Mouse (Mus musculus) hindbrain, embryonic 11.5 days (tissue): ENCODE measurements around the gene Ipcef1. TPM values are rescaled to one million over a fixed set of nuclear protein-coding genes. Genes with fewer than 3 reads are reported as not detected.

Experiments used
- ATAC-seq: fragments of 200-750 bp; cut with Nextera tagmentation; 2 replicates; pipeline ENCODE4 v1.8.0; 2017; ENCODE audit warnings: mild to moderate bottlenecking, moderate TSS enrichment, moderate library complexity; ENCODE audit not compliant: low FRiP score
- DNase-seq: peaks from one replicate; pipeline ENCODE4 v3.0.0-alpha.2; 2015; ENCODE audit warnings: low spot score
- H3K27ac ChIP-seq: fragments of 300-500 bp; sonication (generic); 2 replicates; pipeline ENCODE4 v1.5.1; 2014; ENCODE audit warnings: mild to moderate bottlenecking, low read depth, low read length
- H3K27me3 ChIP-seq: fragments of 300-500 bp; sonication (generic); 2 replicates; pipeline ENCODE4 v1.6.1; 2014; ENCODE audit warnings: mild to moderate bottlenecking, low read length, moderate library complexity, mixed read lengths; ENCODE audit not compliant: control insufficient read depth, insufficient read depth
- H3K36me3 ChIP-seq: fragments of 300-500 bp; sonication (generic); 2 replicates; pipeline ENCODE4 v1.6.1; 2014; ENCODE audit warnings: mild to moderate bottlenecking, low read length, moderate library complexity, mixed read lengths; ENCODE audit not compliant: control insufficient read depth, insufficient read depth
- H3K4me1 ChIP-seq: fragments of 300-500 bp; sonication (generic); replicated peaks from 2 replicates; pipeline ENCODE4 v1.6.1; 2014; ENCODE audit warnings: low read length, mixed read lengths; ENCODE audit not compliant: control insufficient read depth, insufficient read depth
- H3K4me2 ChIP-seq: fragments of 300-500 bp; sonication (generic); replicated peaks from 2 replicates; pipeline ENCODE4 v1.6.1; 2014; ENCODE audit warnings: mild to moderate bottlenecking, low read depth, low read length
- H3K4me3 ChIP-seq: fragments of 300-500 bp; sonication (generic); 2 replicates; pipeline ENCODE4 v1.5.1; 2014; ENCODE audit warnings: low read depth, low read length
- H3K9ac ChIP-seq: fragments of 300-500 bp; sonication (generic); 2 replicates; pipeline ENCODE4 v1.6.1; 2014; ENCODE audit warnings: low read depth, low read length
- H3K9me3 ChIP-seq: fragments of 300-500 bp; sonication (generic); 2 replicates; pipeline ENCODE4 v1.6.1; 2016; ENCODE audit warnings: low read length; ENCODE audit not compliant: control insufficient read depth
- WGBS: fragments of 180-500 bp; shearing (Covaris S2); extraction: QIAGEN DNeasy Blood & Tissue Kit; methylation state at CpG from one replicate; pipeline ENCODE4 v1.1.7; 2014; 5-methylcytosine and 5-hydroxymethylcytosine counted together
- polyA plus RNA-seq: library from polyadenylated mRNA; unstranded; fragments of >200 nt; fragmentation: Nextera tagmentation; extraction: Ambion mirVana; gene quantifications from 2 replicates; pipeline ENCODE4 v1.2.1, GENCODE M21; 2014

Gene Ipcef1
- polyA plus RNA-seq, 1 experiment from 2014 or later = 0.31 TPM

DNA sequence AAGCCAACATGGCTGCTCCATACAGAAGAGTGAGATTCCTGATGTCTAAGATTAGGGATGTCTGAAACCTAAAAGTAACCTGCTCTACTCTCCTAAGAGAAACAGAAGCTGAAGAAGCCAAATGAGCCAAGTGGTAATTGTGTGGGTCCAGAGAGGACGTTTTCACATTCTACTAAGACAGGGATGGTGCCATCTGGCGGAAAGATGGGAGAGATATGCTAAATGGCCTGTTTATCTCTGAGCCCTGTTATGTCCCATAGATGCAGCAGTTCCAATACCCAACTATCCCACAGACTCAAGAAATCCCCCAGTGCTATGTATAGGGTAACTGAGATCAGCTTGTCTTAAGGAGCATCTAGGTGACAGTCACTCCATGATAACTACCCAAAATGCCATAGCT lies 74.4 kb downstream of the Ipcef1 start:
- DNase-seq (no peak), ATAC-seq (no peak)
- no peak overlapping the region for H3K4me2 ChIP-seq
- no peaks in the 10 kb centered on the region for H3K27me3 ChIP-seq
- H3K9ac ChIP-seq = no peak overlapping the region
- no peak overlapping the region for H3K4me3 ChIP-seq
- no peaks in the 10 kb centered on the region for H3K9me3 ChIP-seq
- no peak overlapping the region for H3K27ac ChIP-seq
- no peaks in the 10 kb centered on the region for H3K36me3 ChIP-seq
- 70% methylated on average over 2 of the region's 2 CpGs for WGBS
- H3K4me1 ChIP-seq = no peaks in the 10 kb centered on the region

DNA sequence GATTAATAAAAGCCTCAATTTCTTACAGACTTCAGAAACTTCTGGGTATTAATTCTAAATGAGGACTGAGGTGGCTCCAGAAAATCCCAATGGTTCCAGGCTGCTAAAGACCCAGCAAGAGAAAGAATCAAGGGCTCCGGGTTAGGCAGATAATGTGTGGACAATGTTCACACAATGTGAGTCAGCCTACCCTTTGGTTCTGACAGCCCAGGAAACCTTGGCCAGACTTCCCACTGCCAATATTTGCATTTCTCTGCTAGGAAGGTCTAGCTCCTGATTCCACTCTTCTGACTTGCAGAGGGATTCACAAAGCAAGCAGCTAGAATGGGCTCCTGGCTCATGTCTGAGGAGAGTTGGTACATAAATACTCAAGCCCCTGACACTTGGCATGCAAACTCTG lies 83.9 kb downstream of the Ipcef1 start:
- H3K27me3 ChIP-seq = no peaks in the 10 kb centered on the region
- no peaks in the 10 kb centered on the region for H3K9me3 ChIP-seq
- WGBS = 85% methylated on average over 1 of the region's 1 CpGs
- H3K9ac ChIP-seq = no peak overlapping the region
- H3K4me3 ChIP-seq = no peak overlapping the region
- no peak overlapping the region for H3K27ac ChIP-seq
- no peaks in the 10 kb centered on the region for H3K4me1 ChIP-seq
- no peaks in the 10 kb centered on the region for H3K36me3 ChIP-seq
- no peak for DNase-seq
- ATAC-seq = no peak
- H3K4me2 ChIP-seq = no peak overlapping the region

DNA sequence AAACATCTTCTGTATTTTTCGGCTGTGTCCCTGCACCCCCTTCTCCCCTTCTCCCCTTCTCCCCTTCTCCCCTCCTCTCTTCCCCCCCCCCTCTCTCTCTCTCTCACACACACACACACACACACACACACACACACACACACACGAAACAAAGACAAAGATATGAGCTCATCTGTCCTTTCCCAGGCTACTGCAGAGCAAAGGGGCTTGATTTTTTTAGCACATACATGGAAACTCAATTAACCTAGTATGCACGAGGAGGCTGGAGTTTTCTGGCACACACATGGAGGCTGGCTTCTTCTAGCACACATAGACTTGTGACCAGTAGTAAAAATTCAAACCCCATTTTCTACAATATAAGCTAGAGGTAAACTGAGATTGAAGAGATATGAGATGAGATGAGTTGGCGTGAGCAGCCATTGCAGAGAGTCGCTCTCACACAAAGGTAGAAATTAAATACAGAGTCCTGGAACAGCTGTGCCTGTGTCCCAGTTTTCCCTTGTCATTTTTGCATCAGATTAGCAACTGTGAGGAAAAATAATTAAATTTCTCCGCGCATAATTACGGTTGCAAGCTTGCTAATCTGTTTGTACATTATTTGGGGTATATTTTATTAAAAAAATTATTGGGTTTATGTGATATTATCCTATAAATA lies 84.6 kb downstream of the Ipcef1 start:
- DNase-seq (no peak), ATAC-seq (no peak)
- Histone ChIP-seq H3K9me3 (no peaks in the 10 kb centered on the region), H3K4me2 (no peak overlapping the region), H3K27ac (no peak overlapping the region), H3K9ac (no peak overlapping the region), H3K36me3 (no peaks in the 10 kb centered on the region), H3K27me3 (no peaks in the 10 kb centered on the region), H3K4me1 (no peaks in the 10 kb centered on the region), H3K4me3 (no peak overlapping the region)
- 87% methylated on average over 8 of the region's 8 CpGs for WGBS

DNA sequence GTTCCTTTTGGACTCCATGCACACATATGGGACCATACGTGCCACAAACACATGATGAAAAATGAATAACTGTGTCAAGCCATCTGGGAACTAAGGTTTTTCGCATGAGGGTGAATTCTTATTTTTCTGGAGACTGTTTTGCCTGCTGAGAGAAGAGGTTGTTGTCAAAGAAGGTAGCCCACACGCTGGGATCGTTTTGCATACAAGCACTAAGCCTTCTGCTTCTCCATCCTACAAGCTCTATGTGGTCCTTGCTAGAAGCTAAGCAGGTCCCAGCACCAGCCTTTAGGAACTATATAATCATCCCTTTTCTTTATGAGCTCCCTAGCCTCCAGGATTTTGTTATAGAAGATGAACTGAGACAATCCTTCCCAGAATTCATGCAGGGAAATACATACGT lies 93.5 kb downstream of the Ipcef1 start:
- no peak for DNase-seq
- Histone ChIP-seq H3K4me2 (no peak overlapping the region), H3K27me3 (no peaks in the 10 kb centered on the region), H3K9me3 (no peaks in the 10 kb centered on the region), H3K9ac (no peak overlapping the region), H3K36me3 (no peaks in the 10 kb centered on the region), H3K27ac (no peak overlapping the region), H3K4me3 (no peak overlapping the region), H3K4me1 (no peaks in the 10 kb centered on the region)
- WGBS = 78% methylated on average over 5 of the region's 5 CpGs
- ATAC-seq = no peak

DNA sequence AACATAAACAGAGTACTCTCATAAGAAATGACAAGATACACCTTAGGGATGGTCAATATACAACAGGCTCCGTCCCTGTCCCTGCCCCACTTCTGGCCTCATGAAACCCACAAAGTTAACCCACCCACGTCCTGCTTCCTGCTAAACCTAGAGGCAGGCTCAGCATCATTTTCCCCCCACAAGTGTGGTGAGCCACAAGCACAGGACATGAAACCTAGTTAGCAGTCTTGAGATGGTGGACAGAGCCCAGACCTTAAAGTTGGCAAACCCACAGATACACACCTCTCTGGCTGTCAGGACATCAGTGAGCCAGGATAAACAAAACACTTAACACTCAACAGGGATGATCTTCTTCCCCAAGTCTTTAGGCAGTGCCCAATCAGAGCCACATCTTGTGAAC lies 95.9 kb downstream of the Ipcef1 start:
- no peak overlapping the region for H3K27ac ChIP-seq
- H3K4me1 ChIP-seq = no peaks in the 10 kb centered on the region
- H3K36me3 ChIP-seq = no peaks in the 10 kb centered on the region
- H3K9me3 ChIP-seq = no peaks in the 10 kb centered on the region
- no peaks in the 10 kb centered on the region for H3K27me3 ChIP-seq
- H3K4me3 ChIP-seq = no peak overlapping the region
- DNase-seq (no peak), ATAC-seq (no peak)
- no peak overlapping the region for H3K4me2 ChIP-seq
- 80% methylated on average over 2 of the region's 2 CpGs for WGBS
- H3K9ac ChIP-seq = no peak overlapping the region

DNA sequence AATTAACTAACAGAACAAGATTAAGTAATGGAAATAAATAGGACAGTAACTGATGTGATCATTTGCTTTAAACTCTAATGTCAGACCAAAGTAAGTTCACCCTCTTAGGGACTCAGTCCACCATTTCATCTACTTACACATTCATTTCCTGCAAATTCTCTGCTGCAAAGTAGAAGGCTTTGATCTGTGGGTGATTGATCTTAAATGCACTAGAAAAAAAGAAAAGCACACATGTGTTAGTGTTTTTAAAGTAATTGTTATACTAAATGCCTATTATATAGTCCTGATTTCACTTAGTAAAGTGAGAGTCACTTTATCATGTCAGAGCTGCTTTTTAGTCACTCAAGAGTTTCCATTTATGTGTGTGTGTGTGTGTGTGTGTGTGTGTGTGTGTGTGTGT lies 97.7 kb downstream of the Ipcef1 start:
- Histone ChIP-seq H3K9me3 (no peaks in the 10 kb centered on the region), H3K4me3 (no peak overlapping the region), H3K9ac (no peak overlapping the region), H3K36me3 (no peaks in the 10 kb centered on the region), H3K4me1 (no peaks in the 10 kb centered on the region), H3K4me2 (no peak overlapping the region), H3K27me3 (no peaks in the 10 kb centered on the region), H3K27ac (no peak overlapping the region)
- DNase-seq (no peak), ATAC-seq (no peak)

DNA sequence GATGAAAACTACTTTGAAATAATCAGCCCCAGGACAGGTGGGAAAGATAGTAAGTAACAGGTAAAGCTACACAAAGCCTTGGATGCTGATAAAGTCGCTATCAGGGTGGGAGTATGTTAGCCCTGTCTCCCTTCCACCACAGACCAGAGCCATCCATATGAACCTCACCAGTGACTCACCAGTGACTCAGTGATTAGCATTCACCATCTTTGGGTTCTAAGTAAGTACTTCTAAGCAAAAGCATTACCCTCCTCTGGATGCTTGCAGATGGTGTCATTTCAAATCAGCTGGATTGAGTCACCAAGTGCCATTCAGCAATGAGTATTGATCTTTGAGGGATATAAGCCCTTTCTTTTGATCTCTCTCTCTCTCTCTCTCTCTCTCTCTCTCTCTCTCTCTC lies 99.2 kb downstream of the Ipcef1 start:
- ATAC-seq (no peak), DNase-seq (no peak)
- Histone ChIP-seq H3K4me2 (no peak overlapping the region), H3K27me3 (no peaks in the 10 kb centered on the region), H3K9me3 (no peaks in the 10 kb centered on the region), H3K9ac (no peak overlapping the region), H3K27ac (no peak overlapping the region), H3K4me1 (no peaks in the 10 kb centered on the region), H3K4me3 (no peak overlapping the region), H3K36me3 (no peaks in the 10 kb centered on the region)
- WGBS = 79% methylated on average over 1 of the region's 1 CpGs

DNA sequence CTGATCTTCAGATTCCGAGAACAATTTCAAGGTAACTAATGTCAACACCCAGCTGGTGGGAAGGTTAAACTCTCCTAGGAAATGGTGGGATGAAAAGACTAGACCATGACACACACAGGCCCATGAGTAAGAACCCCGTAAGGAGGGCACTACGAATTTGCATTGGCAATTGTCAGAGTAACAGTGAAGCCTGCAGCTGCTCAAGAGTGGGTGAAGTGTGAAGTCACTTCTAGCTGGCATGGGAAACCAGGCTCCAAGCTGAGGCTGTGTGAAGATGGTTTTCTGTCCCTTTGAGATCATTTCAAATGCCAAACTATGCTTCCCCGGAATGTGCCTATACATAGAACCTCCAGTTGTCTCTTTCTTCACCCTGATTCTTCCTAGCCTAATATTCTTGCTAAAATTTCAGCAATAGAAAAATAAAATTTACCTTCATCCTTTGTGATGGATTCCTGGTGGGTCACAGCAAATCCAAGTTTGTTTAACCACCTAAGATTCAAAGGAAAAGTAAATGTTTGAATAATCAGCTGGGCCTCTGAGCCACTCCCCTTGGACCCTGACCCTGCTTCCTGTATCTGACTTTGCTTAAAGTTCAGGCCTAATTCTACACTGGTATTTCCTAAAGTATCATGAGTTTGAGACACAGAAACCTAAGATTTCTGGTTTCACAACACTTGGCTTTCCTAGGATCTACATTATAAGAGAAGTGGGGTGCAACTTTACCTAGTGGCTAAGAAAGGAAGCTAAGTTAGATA lies 115.4 kb downstream of the Ipcef1 start:
- no peaks in the 10 kb centered on the region for H3K4me1 ChIP-seq
- H3K36me3 ChIP-seq = no peaks in the 10 kb centered on the region
- H3K27me3 ChIP-seq = no peaks in the 10 kb centered on the region
- no peaks in the 10 kb centered on the region for H3K9me3 ChIP-seq
- no peak overlapping the region for H3K4me3 ChIP-seq
- WGBS = 87% methylated on average over 4 of the region's 4 CpGs
- ATAC-seq (no peak), DNase-seq (no peak)
- no peak overlapping the region for H3K9ac ChIP-seq
- H3K4me2 ChIP-seq = no peak overlapping the region
- H3K27ac ChIP-seq = no peak overlapping the region

DNA sequence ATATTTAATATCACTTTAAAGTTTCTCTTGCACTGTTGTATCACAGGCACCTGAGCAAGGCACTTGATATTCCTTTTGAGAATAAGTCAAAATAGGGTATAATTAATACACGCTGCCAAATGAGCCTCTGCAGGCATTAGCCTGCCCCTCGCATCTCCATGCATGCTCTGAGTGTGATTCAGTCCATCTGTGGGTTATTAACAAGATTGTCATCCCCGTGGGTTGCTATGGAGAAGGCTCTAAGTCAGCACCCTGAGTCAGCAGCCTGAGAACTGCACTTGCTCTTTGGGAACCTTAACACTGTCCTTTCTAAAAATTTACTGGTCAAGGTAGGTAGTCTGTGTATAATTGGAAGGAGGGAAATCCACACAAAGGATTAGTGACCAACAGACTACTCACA lies 117.5 kb downstream of the Ipcef1 start:
- DNase-seq (no peak), ATAC-seq (no peak)
- H3K4me3 ChIP-seq = no peak overlapping the region
- H3K4me1 ChIP-seq = no peaks in the 10 kb centered on the region
- WGBS = 83% methylated on average over 3 of the region's 3 CpGs
- no peak overlapping the region for H3K9ac ChIP-seq
- H3K4me2 ChIP-seq = no peak overlapping the region
- no peaks in the 10 kb centered on the region for H3K36me3 ChIP-seq
- no peak overlapping the region for H3K27ac ChIP-seq
- H3K9me3 ChIP-seq = no peaks in the 10 kb centered on the region
- no peaks in the 10 kb centered on the region for H3K27me3 ChIP-seq
